Mouse (Mus musculus): ENCODE results near the gene Arsg.
A peak's percentile ranks its signal among the peaks of the same experiment; 100 is the strongest.

Arsg gene

GRCm38 (mm10) chr11:109620356-109620755 is 147.2 kb downstream of the Arsg start:
- DNase-seq (ENCODE audit: low spot score in 2 of 2), result no peak

GRCm38 (mm10) chr11:109621183-109621582 is 148.0 kb downstream of the Arsg start:
- DNase-seq (ENCODE audit: low spot score in 2 of 2), result peak in 1 of 2 experiments; percentile 78

- peak in 1 of 2 experiments; percentile 34 for DNase-seq (ENCODE audit: low spot score in 2 of 2)
Observed at GRCm38 (mm10) chr11:109622518-109623037, 149.4 kb downstream of the Arsg start.
